Mouse (Mus musculus): ENCODE measurements around the gene Cr2. TPM values are rescaled to one million over a fixed set of nuclear protein-coding genes. Genes with fewer than 3 reads are reported as not detected.
A peak's percentile ranks its signal among the peaks of the same experiment; 100 is the strongest.
"Not testable (repeated sequence)": the region's sequence is repeated elsewhere in the genome, so short reads cannot be mapped to it uniquely, and the experiment has no call there.

Cr2 gene
- 0.04 and 0.12 TPM in 2 replicates for polyA plus RNA-seq (2015; fragmentation: Nextera tagmentation; extraction: Ambion mirVana)

- ATAC-seq, result peak; percentile 91
- Histone ChIP-seq H3K9me3 (ENCODE audit: control insufficient read depth, low read length) (no peaks in the 10 kb centered on the region), H3K4me1 (ENCODE audit: control insufficient read depth, insufficient read depth, low read length) (0 out of 2 replicates have a peak, but pooled peaks cover 3% of the 10 kb centered on the region), H3K9ac (ENCODE audit: low read depth, low read length) (peak within 1 kb of the TSS; percentile 53), H3K4me3 (ENCODE audit: low read length) (peak within 1 kb of the TSS; percentile 31), H3K36me3 (ENCODE audit: control insufficient read depth, insufficient read depth, low read length) (no peaks in the 10 kb centered on the region), H3K4me2 (ENCODE audit: low read depth, low read length) (peak within 1 kb of the TSS; percentile 55), H3K27ac (ENCODE audit: low read length) (no peak within 1 kb of the TSS), H3K27me3 (replicated peaks; ENCODE audit: control insufficient read depth, insufficient read depth, low read length) (no peaks in the 10 kb centered on the region; the same call in 1 of the 2 replicates)
- WGBS, result 9% methylated on average over 20 of the region's 20 CpGs
Observed at GRCm38 (mm10) chr1:195175980-195176931, at the start of gene Cr2. Gene Cr2 (minus strand): TSS chr1:195176716.

DNA sequence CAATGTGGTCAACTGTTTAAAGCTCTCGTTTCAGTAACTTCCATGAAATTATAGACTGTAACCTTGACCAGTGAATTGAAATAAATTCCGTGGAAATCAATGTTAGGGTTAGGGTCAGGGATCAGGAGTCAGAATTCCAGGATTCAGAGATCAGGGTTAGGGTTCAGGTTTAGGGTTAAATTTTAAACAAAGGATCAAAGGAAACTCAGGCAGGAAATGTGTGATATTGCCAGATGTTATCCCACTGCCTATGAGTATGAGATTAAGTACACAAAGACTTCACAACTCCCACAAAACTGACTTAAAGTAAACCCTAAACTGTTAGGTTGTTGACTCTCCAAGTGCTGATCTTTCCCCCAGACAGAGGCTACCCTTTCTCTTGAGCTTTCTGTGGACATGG is 45.3 kb upstream of the Cr2 start:
- Histone ChIP-seq H3K9ac (ENCODE audit: low read depth, low read length) (no peak overlapping the region), H3K4me1 (ENCODE audit: control insufficient read depth, insufficient read depth, low read length) (no peaks in the 10 kb centered on the region), H3K4me2 (ENCODE audit: low read depth, low read length) (no peak overlapping the region), H3K36me3 (ENCODE audit: control insufficient read depth, insufficient read depth, low read length) (no peaks in the 10 kb centered on the region), H3K27ac (ENCODE audit: low read length) (no peak overlapping the region), H3K27me3 (replicated peaks; ENCODE audit: control insufficient read depth, insufficient read depth, low read length) (no peaks in the 10 kb centered on the region), H3K4me3 (ENCODE audit: low read length) (no peak overlapping the region), H3K9me3 (ENCODE audit: control insufficient read depth, low read length) (no peaks in the 10 kb centered on the region)
- 51% methylated on average over 2 of the region's 2 CpGs for WGBS
- no peak for ATAC-seq

DNA sequence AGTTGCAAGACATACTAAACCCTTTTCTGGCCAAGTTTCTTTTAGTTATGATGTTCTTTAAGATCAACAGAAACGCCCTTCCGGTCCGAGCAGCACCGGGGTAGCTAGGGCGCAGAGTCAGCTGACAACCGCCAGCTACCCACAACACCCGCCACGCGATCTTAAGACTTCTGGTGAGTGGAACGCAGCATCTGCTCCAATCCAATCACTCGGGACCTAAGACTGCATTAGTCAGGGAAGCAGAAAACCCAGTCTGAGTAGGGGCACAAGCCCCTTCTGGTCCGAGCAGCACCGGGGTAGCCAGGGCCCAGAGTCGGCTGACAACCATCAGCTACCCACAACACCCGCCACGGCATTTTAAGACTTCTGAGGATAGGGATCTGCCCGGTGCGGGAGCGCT is 36.3 kb upstream of the Cr2 start:
- H3K4me2 ChIP-seq (ENCODE audit: low read depth, low read length); H3K4me3 ChIP-seq (ENCODE audit: low read length); ATAC-seq; H3K27ac ChIP-seq (ENCODE audit: low read length); H3K9me3 ChIP-seq (ENCODE audit: control insufficient read depth, low read length); H3K36me3 ChIP-seq (ENCODE audit: control insufficient read depth, insufficient read depth, low read length); H3K4me1 ChIP-seq (ENCODE audit: control insufficient read depth, insufficient read depth, low read length); H3K27me3 ChIP-seq (replicated peaks; ENCODE audit: control insufficient read depth, insufficient read depth, low read length); H3K9ac ChIP-seq (ENCODE audit: low read depth, low read length): not testable (repeated sequence)
- WGBS, result 59% methylated on average over 19 of the region's 19 CpGs

GRCm38 (mm10) chr1:195184746-195185145 is 8.2 kb upstream of the Cr2 start:
- no peaks in the 10 kb centered on the region for H3K9me3 ChIP-seq (ENCODE audit: control insufficient read depth, low read length)
- H3K4me3 ChIP-seq (ENCODE audit: low read length), result no peak overlapping the region
- no peak for ATAC-seq
- no peaks in the 10 kb centered on the region for H3K4me1 ChIP-seq (ENCODE audit: control insufficient read depth, insufficient read depth, low read length)
- no peak overlapping the region for H3K4me2 ChIP-seq (ENCODE audit: low read depth, low read length)
- H3K27me3 ChIP-seq (replicated peaks; ENCODE audit: control insufficient read depth, insufficient read depth, low read length), result no peaks in the 10 kb centered on the region
- H3K27ac ChIP-seq (ENCODE audit: low read length), result no peak overlapping the region
- H3K9ac ChIP-seq (ENCODE audit: low read depth, low read length), result no peak overlapping the region
- no peaks in the 10 kb centered on the region for H3K36me3 ChIP-seq (ENCODE audit: control insufficient read depth, insufficient read depth, low read length)

DNA sequence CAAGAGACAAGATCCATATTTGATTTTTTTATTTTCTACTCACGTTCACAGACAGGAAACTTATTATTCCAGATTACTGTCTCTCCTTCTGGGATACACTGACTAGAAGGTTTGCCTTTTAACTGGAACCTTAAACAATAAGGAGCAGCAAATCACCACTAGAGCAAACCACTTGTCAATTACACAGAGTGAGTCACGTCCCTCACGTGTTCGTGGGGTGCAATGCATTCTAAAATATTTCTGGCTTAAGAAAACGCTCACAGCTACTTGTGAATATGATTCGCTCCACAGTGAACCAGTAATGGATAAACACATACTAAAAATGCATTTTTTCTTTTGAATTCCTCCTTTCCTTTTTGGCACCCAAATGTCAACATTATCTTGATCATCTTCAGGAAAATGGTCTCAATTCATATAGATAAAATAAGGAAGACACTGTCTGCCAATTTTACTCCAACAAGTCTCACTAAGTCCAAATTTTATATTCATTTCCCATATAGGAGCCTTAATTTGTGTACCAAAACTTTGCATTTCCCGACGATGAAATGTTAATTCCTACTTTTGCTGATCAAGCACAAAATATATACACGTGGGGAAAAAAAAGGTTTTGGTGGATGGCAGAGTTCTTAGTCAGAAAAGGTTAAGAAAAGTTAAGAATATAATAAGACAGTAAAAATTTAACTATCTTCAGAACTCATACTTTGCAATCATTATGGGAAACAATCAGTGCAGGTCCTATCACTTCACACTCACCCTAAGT is 11.3 kb downstream of the Cr2 start:
- Histone ChIP-seq H3K4me3 (ENCODE audit: low read length) (no peak overlapping the region), H3K9ac (ENCODE audit: low read depth, low read length) (no peak overlapping the region), H3K4me1 (ENCODE audit: control insufficient read depth, insufficient read depth, low read length) (no peaks in the 10 kb centered on the region), H3K27me3 (replicated peaks; ENCODE audit: control insufficient read depth, insufficient read depth, low read length) (no peaks in the 10 kb centered on the region), H3K4me2 (ENCODE audit: low read depth, low read length) (no peak overlapping the region), H3K9me3 (ENCODE audit: control insufficient read depth, low read length) (no peaks in the 10 kb centered on the region), H3K27ac (ENCODE audit: low read length) (no peak overlapping the region), H3K36me3 (ENCODE audit: control insufficient read depth, insufficient read depth, low read length) (no peaks in the 10 kb centered on the region)
- ATAC-seq, result no peak
- 78% methylated on average over 9 of the region's 9 CpGs for WGBS

- Histone ChIP-seq H3K36me3 (ENCODE audit: control insufficient read depth, insufficient read depth, low read length) (0 out of 2 replicates have a peak, but pooled peaks cover 3% of the 10 kb centered on the region), H3K9ac (ENCODE audit: low read depth, low read length) (no peak overlapping the region), H3K4me3 (ENCODE audit: low read length) (peak overlapping the region; percentile 69; the same call in 1 of the 2 replicates), H3K4me2 (ENCODE audit: low read depth, low read length) (peak overlapping the region; percentile 57; the same call in 1 of the 2 replicates), H3K4me1 (ENCODE audit: control insufficient read depth, insufficient read depth, low read length) (no peaks in the 10 kb centered on the region), H3K27ac (ENCODE audit: low read length) (no peak overlapping the region; the same call in 1 of the 2 replicates), H3K9me3 (ENCODE audit: control insufficient read depth, low read length) (no peaks in the 10 kb centered on the region), H3K27me3 (replicated peaks; ENCODE audit: control insufficient read depth, insufficient read depth, low read length) (no peaks in the 10 kb centered on the region)
- 49% methylated on average over 3 of the region's 3 CpGs for WGBS
- no peak for ATAC-seq
Observed at GRCm38 (mm10) chr1:195132070-195132469, 44.4 kb downstream of the Cr2 start.

DNA sequence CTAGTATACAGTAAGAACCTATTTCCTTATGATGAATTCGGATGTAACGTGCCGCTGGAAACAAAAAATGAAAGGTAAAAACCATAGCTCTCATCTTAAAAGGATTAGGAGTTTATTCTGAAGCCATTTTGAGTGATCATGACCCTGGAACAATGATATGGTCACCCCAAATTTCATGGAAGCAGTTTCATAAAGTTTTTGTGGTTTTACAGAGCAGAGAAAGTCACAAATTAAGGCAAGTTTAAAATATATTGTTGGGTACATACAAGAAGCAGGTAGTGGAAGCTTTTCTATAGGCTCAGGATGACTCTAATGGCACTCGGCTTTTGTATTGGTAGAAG is 44.9 kb downstream of the Cr2 start:
- H3K4me3 ChIP-seq (ENCODE audit: low read length), result peak overlapping the region; percentile 69
- H3K9ac ChIP-seq (ENCODE audit: low read depth, low read length), result peak overlapping the region; percentile 84
- WGBS, result 26% methylated on average over 4 of the region's 4 CpGs
- H3K27ac ChIP-seq (ENCODE audit: low read length), result peak overlapping the region; percentile 95
- ATAC-seq, result no peak
- peak overlapping the region; percentile 57 for H3K4me2 ChIP-seq (ENCODE audit: low read depth, low read length)
- no peaks in the 10 kb centered on the region for H3K9me3 ChIP-seq (ENCODE audit: control insufficient read depth, low read length)
- H3K4me1 ChIP-seq (ENCODE audit: control insufficient read depth, insufficient read depth, low read length), result no peaks in the 10 kb centered on the region
- no peaks in the 10 kb centered on the region for H3K27me3 ChIP-seq (replicated peaks; ENCODE audit: control insufficient read depth, insufficient read depth, low read length)
- 0 out of 2 replicates have a peak, but pooled peaks cover 3% of the 10 kb centered on the region for H3K36me3 ChIP-seq (ENCODE audit: control insufficient read depth, insufficient read depth, low read length)

DNA sequence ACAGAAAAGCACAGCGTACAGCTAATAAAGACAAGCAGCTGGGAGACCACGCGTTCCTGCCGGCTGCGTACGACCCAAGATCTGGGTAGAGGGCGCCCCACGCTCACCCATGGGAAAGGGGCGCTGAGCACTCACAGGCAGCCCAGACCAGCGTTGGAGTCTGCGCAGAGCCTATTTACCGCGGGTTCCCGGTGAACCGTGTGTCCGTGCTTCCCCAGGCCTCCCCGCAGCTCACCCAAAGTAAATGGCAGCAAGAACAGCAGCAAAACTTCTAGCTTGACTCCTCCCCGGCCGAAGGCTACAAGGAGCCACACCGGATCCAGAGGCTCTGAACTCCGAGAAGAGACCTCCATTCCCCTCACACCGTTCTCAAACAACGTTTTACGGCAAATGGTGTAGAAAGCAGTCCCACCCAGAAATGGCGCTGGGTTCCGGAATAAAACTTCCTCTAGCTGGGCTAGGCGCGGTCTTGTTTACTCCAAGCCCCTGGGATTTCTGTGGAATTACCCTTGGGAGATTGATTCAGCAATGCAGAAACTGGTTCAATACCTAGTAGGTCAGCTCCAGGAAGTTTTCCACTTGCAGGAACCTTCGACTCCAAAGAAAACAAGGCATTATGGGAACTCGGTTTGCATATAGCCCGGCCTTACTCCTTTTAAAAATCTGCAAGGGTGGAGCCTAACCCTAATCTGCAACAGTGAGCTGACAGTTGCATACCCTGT is 45.4 kb downstream of the Cr2 start, which contains the start of gene Cr1l:
Gene Cr1l (minus strand): TSS at position 634 of the 722 bp plus-strand sequence.
- Histone ChIP-seq H3K27me3 (replicated peaks; ENCODE audit: control insufficient read depth, insufficient read depth, low read length) (no peaks in the 10 kb centered on the region), H3K4me2 (ENCODE audit: low read depth, low read length) (peak within 1 kb of the TSS; percentile 57), H3K4me1 (ENCODE audit: control insufficient read depth, insufficient read depth, low read length) (no peaks in the 10 kb centered on the region), H3K9ac (ENCODE audit: low read depth, low read length) (peak within 1 kb of the TSS; percentile 84), H3K36me3 (ENCODE audit: control insufficient read depth, insufficient read depth, low read length) (0 out of 2 replicates have a peak, but pooled peaks cover 3% of the 10 kb centered on the region), H3K9me3 (ENCODE audit: control insufficient read depth, low read length) (no peaks in the 10 kb centered on the region), H3K4me3 (ENCODE audit: low read length) (peak within 1 kb of the TSS; percentile 69), H3K27ac (ENCODE audit: low read length) (peak within 1 kb of the TSS; percentile 95)
- under 1% methylated on average over 31 of the region's 31 CpGs for WGBS
- peak; percentile 100 for ATAC-seq
